Mouse (Mus musculus) CH12.LX (cell line): ENCODE measurements at regions not wholly inside any gene's neighbourhood (a gene's known extent, or its start where the extent isn't known, plus 50 kb on each side); places are given as distances from the start of the nearest gene placed in this dataset.

Experiments
- CTCF ChIP-seq, 2 experiments: IDR thresholded peaks in 1 of 2; conservative IDR thresholded peaks in 1 of 2; 2 replicates each; pipeline ENCODE4 v1.5.1; 2011 to 2012; ENCODE audit warnings: low read depth in 2 of 2, low read length in 2 of 2, improper control_type of control experiment in 1 of 2, inconsistent platforms in 1 of 2, mild to moderate bottlenecking in 1 of 2, moderate library complexity in 1 of 2
- ETS1 ChIP-seq: conservative IDR thresholded peaks from 2 replicates; pipeline ENCODE4 v1.6.1; 2012; ENCODE audit warnings: low read depth, mild to moderate bottlenecking, inconsistent platforms, low read length, improper control_type of control experiment, moderate library complexity
- KAT2A ChIP-seq: IDR thresholded peaks from 2 replicates; pipeline ENCODE4 v1.6.1; 2012; ENCODE audit warnings: low read length, improper control_type of control experiment, inconsistent platforms; ENCODE audit not compliant: insufficient replicate concordance
- NRF1 ChIP-seq: IDR thresholded peaks from 2 replicates; pipeline ENCODE4 v1.6.1; 2014; ENCODE audit warnings: low read depth, mild to moderate bottlenecking, inconsistent platforms, low read length, improper control_type of control experiment, moderate library complexity
- POLR2A ChIP-seq: IDR thresholded peaks from 2 replicates; pipeline ENCODE4 v1.6.1; 2011; ENCODE audit warnings: low read depth, mild to moderate bottlenecking, improper control_type of control experiment, low read length
- TBP ChIP-seq: conservative IDR thresholded peaks from 2 replicates; pipeline ENCODE4 v1.6.1; 2011; ENCODE audit warnings: low read depth, low read length, improper control_type of control experiment
- USF1 ChIP-seq: IDR thresholded peaks from 2 replicates; pipeline ENCODE4 v1.6.1; 2014; ENCODE audit warnings: low read depth, mild to moderate bottlenecking, inconsistent platforms, low read length, improper control_type of control experiment
- ZC3H11A ChIP-seq: IDR thresholded peaks from 2 replicates; pipeline ENCODE4 v1.6.1; 2012; ENCODE audit warnings: low read depth, mild to moderate bottlenecking, inconsistent platforms, low read length, improper control_type of control experiment
- ZNF384 ChIP-seq: IDR thresholded peaks from 2 replicates; pipeline ENCODE4 v1.6.1; 2012; ENCODE audit warnings: low read depth, low read length, improper control_type of control experiment, inconsistent platforms

DNA sequence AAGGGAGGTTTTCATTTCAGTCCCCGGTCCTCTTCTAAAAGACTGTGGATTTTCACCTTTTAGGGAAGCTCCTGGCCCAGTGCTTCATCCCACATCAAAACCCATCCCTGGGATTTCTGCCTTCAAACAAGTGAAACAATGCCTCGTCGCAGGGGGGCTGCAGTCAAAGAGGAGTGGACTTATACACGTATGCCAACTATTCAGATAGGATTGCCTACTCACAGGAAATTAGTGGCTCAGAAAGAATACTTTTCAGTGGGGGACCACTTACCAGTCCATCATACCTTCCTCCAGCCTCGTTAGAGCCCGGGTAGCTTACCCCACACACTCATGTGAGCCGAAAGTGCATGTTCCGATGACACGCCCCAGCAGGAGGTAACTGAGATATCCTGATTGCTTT is 262.1 kb upstream of the Tenm2 start:
- no peak for TF ChIP-seq USF1
- no peak for TF ChIP-seq ETS1
- no peak for TF ChIP-seq KAT2A
- TF ChIP-seq ZC3H11A, result no peak
- no peak for TF ChIP-seq ZNF384
- no peak for TF ChIP-seq POLR2A
- no peak for TF ChIP-seq TBP
- TF ChIP-seq CTCF (conservative IDR thresholded peaks at IDR 0.05 in 1 of 2, IDR thresholded peaks at IDR 0.05 in 1 of 2; ENCODE audit: low read depth in 2 of 2, low read length in 2 of 2), result no peak
- no peak for TF ChIP-seq NRF1
